Mouse (Mus musculus): ENCODE data around the gene Ackr3. TPM values are rescaled to one million over a fixed set of nuclear protein-coding genes. Genes with fewer than 3 reads are reported as not detected.

The Ackr3 gene
- total and polyA plus RNA-seq, 3 experiments = not detected

GRCm38 (mm10) chr1:90207739-90208502 lies 4.1 kb downstream of the Ackr3 start:
- no peaks in the 10 kb centered on the region for H3K27me3 ChIP-seq (ENCODE audit: control insufficient read depth in 1 of 2, insufficient read depth in 2 of 2, low read length in 2 of 2)
- H3K9me3 ChIP-seq (replicated peaks; ENCODE audit: insufficient read depth, low read length) = no peaks in the 10 kb centered on the region
- DNase-seq (ENCODE audit: low read depth, low spot score) = no peak
- H3K9ac ChIP-seq (ENCODE audit: control insufficient read depth, low read depth, low read length, poor library complexity, severe bottlenecking) = no peak overlapping the region
- no peaks in the 10 kb centered on the region for H3K36me3 ChIP-seq (ENCODE audit: control insufficient read depth in 1 of 2, insufficient read depth in 2 of 2, low read length in 2 of 2)
- H3K4me3 ChIP-seq (ENCODE audit: control insufficient read depth in 1 of 2, insufficient read depth in 1 of 2, low read depth in 2 of 2, low read length in 2 of 2) = no peak overlapping the region
- no peaks in the 10 kb centered on the region for H3K4me1 ChIP-seq (ENCODE audit: control insufficient read depth in 1 of 2, insufficient read depth in 2 of 2, low read length in 2 of 2)
- H3K27ac ChIP-seq (ENCODE audit: control insufficient read depth, low read depth, low read length) = no peak overlapping the region
- H3K79me2 ChIP-seq (ENCODE audit: control insufficient read depth, insufficient read depth, low read length, poor library complexity) = no peaks in the 10 kb centered on the region
- TF ChIP-seq GATA1 (IDR thresholded peaks at IDR 0.05; ENCODE audit: low read depth, low read length) = no peak
- TF ChIP-seq CHD2 (IDR thresholded peaks at IDR 0.05; ENCODE audit: low read length) = no peak
- TF ChIP-seq CHD1 (IDR thresholded peaks at IDR 0.05; ENCODE audit: low read depth, low read length) = no peak
- TF ChIP-seq ZC3H11A (IDR thresholded peaks at IDR 0.05; ENCODE audit: low read depth, low read length) = no peak
- TF ChIP-seq USF2 (IDR thresholded peaks at IDR 0.05; ENCODE audit: borderline replicate concordance in 1 of 2, insufficient read depth in 1 of 2, low read depth in 1 of 2, low read length in 2 of 2) = no peak
- TF ChIP-seq MXI1 (IDR thresholded peaks at IDR 0.05; ENCODE audit: low read depth, low read length) = no peak
- no peak for TF ChIP-seq JUND (IDR thresholded peaks at IDR 0.05; ENCODE audit: low read depth, low read length)
- no peak for TF ChIP-seq ZMIZ1 (IDR thresholded peaks at IDR 0.05; ENCODE audit: low read depth, low read length)
- no peak for TF ChIP-seq EP300 (IDR thresholded peaks at IDR 0.05; ENCODE audit: low read depth in 1 of 2, low read length in 2 of 2)
- no peak for TF ChIP-seq MAZ (IDR thresholded peaks at IDR 0.05; ENCODE audit: low read depth, low read length)
- TF ChIP-seq ZNF384 (IDR thresholded peaks at IDR 0.05; ENCODE audit: low read depth, low read length) = no peak
- TF ChIP-seq TAL1 (IDR thresholded peaks at IDR 0.05; ENCODE audit: low read length) = no peak
- TF ChIP-seq GABPA (IDR thresholded peaks at IDR 0.05; ENCODE audit: low read depth, low read length) = no peak
- TF ChIP-seq MYB (IDR thresholded peaks at IDR 0.05; ENCODE audit: low read depth, low read length) = no peak
- no peak for TF ChIP-seq CTCF (IDR thresholded peaks at IDR 0.05 in 2 of 3, conservative IDR thresholded peaks at IDR 0.05 in 1 of 3; ENCODE audit: control insufficient read depth in 1 of 3, insufficient read depth in 1 of 3, low read depth in 2 of 3, low read length in 3 of 3, poor library complexity in 1 of 3, severe bottlenecking in 1 of 3)
- TF ChIP-seq MYC (IDR thresholded peaks at IDR 0.05; ENCODE audit: low read depth, low read length) = no peak
- no peak for TF ChIP-seq ELF1 (IDR thresholded peaks at IDR 0.05; ENCODE audit: low read depth, low read length)

- Histone ChIP-seq H3K79me2 (ENCODE audit: control insufficient read depth, insufficient read depth, low read length, poor library complexity) (no peaks in the 10 kb centered on the region), H3K27ac (ENCODE audit: control insufficient read depth, low read depth, low read length) (no peak overlapping the region), H3K36me3 (ENCODE audit: control insufficient read depth in 1 of 2, insufficient read depth in 2 of 2, low read length in 2 of 2) (no peaks in the 10 kb centered on the region)
Measured at GRCm38 (mm10) chr1:90208503-90208860, 4.7 kb downstream of the Ackr3 start.

More at GRCm38 (mm10) chr1:90208503-90208860, 4.7 kb downstream of the Ackr3 start:
- no peaks in the 10 kb centered on the region for H3K9me3 ChIP-seq (replicated peaks; ENCODE audit: insufficient read depth, low read length)
- H3K27me3 ChIP-seq (ENCODE audit: control insufficient read depth in 1 of 2, insufficient read depth in 2 of 2, low read length in 2 of 2) = no peaks in the 10 kb centered on the region
- H3K9ac ChIP-seq (ENCODE audit: control insufficient read depth, low read depth, low read length, poor library complexity, severe bottlenecking) = no peak overlapping the region
- H3K4me1 ChIP-seq (ENCODE audit: control insufficient read depth in 1 of 2, insufficient read depth in 2 of 2, low read length in 2 of 2) = no peaks in the 10 kb centered on the region
- no peak for TF ChIP-seq RCOR1 (IDR thresholded peaks at IDR 0.05; ENCODE audit: low read depth, low read length)
- TF ChIP-seq USF1 (IDR thresholded peaks at IDR 0.05; ENCODE audit: low read depth, low read length) = no peak
- no peak for TF ChIP-seq MAFK (IDR thresholded peaks at IDR 0.05; ENCODE audit: borderline replicate concordance, low read depth, low read length)
- TF ChIP-seq GABPA (IDR thresholded peaks at IDR 0.05; ENCODE audit: low read depth, low read length) = no peak
- no peak for TF ChIP-seq MYB (IDR thresholded peaks at IDR 0.05; ENCODE audit: low read depth, low read length)
- no peak for TF ChIP-seq ELF1 (IDR thresholded peaks at IDR 0.05; ENCODE audit: low read depth, low read length)
- TF ChIP-seq GATA1 (IDR thresholded peaks at IDR 0.05; ENCODE audit: low read depth, low read length) = no peak
- no peak for TF ChIP-seq MEF2A (IDR thresholded peaks at IDR 0.05; ENCODE audit: extremely low read depth, insufficient replicate concordance, low read depth, low read length, poor library complexity, severe bottlenecking)
- TF ChIP-seq MAZ (IDR thresholded peaks at IDR 0.05; ENCODE audit: low read depth, low read length) = no peak
- H3K4me3 ChIP-seq (ENCODE audit: control insufficient read depth in 1 of 2, insufficient read depth in 1 of 2, low read depth in 2 of 2, low read length in 2 of 2) = no peak overlapping the region
- no peak for DNase-seq (ENCODE audit: low read depth, low spot score)

Measured in MEL (cell line).